Mouse (Mus musculus) hindbrain, embryonic 14.5 days (tissue): ENCODE measurements around the gene Dpm3. TPM values are rescaled to one million over a fixed set of nuclear protein-coding genes. Genes with fewer than 3 reads are reported as not detected.

Experiments used
- ATAC-seq: fragments of 200-750 bp; cut with Nextera tagmentation; 2 replicates; pipeline ENCODE4 v1.8.0; 2017; ENCODE audit warnings: moderate number of reproducible peaks, mild to moderate bottlenecking, moderate TSS enrichment, moderate library complexity; ENCODE audit not compliant: low FRiP score
- DNase-seq: peaks from one replicate; pipeline ENCODE4 v3.0.0-alpha.2; 2015; ENCODE audit warnings: low spot score
- H3K27ac ChIP-seq: fragments of 300-500 bp; sonication (generic); 2 replicates; pipeline ENCODE4 v1.5.1; 2014; ENCODE audit warnings: mild to moderate bottlenecking, moderate library complexity
- H3K27me3 ChIP-seq: fragments of 300-500 bp; sonication (generic); 2 replicates; pipeline ENCODE4 v1.6.1; 2014; ENCODE audit warnings: mild to moderate bottlenecking, low read length, mixed read lengths; ENCODE audit not compliant: control insufficient read depth, insufficient read depth
- H3K36me3 ChIP-seq: fragments of 300-500 bp; sonication (generic); replicated peaks from 2 replicates; pipeline ENCODE4 v1.6.1; 2014; ENCODE audit not compliant: control insufficient read depth, insufficient read depth
- H3K4me1 ChIP-seq: fragments of 300-500 bp; sonication (generic); replicated peaks from 2 replicates; pipeline ENCODE4 v1.6.1; 2014; ENCODE audit warnings: antibody characterized with exemption, low read length, mixed read lengths; ENCODE audit not compliant: control insufficient read depth, insufficient read depth
- H3K4me2 ChIP-seq: fragments of 300-500 bp; sonication (generic); replicated peaks from 2 replicates; pipeline ENCODE4 v1.6.1; 2014; ENCODE audit warnings: mild to moderate bottlenecking, moderate library complexity
- H3K4me3 ChIP-seq: fragments of 300-500 bp; sonication (generic); replicated peaks from 2 replicates; pipeline ENCODE4 v1.5.1; 2014; ENCODE audit warnings: mild to moderate bottlenecking, low read length
- H3K9ac ChIP-seq: fragments of 300-500 bp; sonication (generic); 2 replicates; pipeline ENCODE4 v1.6.1; 2014
- H3K9me3 ChIP-seq: fragments of 300-500 bp; sonication (generic); 2 replicates; pipeline ENCODE4 v1.6.1; 2016; ENCODE audit warnings: low read length; ENCODE audit not compliant: control insufficient read depth
- WGBS: fragments of 180-500 bp; shearing (Covaris S2); extraction: QIAGEN DNeasy Blood & Tissue Kit; methylation state at CpG from one replicate; pipeline ENCODE4 v1.1.7; 2014; 5-methylcytosine and 5-hydroxymethylcytosine counted together
- polyA plus RNA-seq: library from polyadenylated mRNA; unstranded; fragments of >200 nt; fragmentation: Nextera tagmentation; extraction: Ambion mirVana; gene quantifications from 2 replicates; pipeline ENCODE4 v1.2.1, GENCODE M21; 2014

The Dpm3 gene
- polyA plus RNA-seq, 1 experiment from 2014 or later: 94.4 TPM

- no peaks in the 10 kb centered on the region for H3K27me3 ChIP-seq
- DNase-seq (no peak), ATAC-seq (no peak)
- peaks cover 16% of the 10 kb centered on the region for H3K4me1 ChIP-seq
- no peak overlapping the region for H3K27ac ChIP-seq
- no peaks in the 10 kb centered on the region for H3K9me3 ChIP-seq
- WGBS: 8% methylated on average over 17 of the region's 17 CpGs
- H3K4me2 ChIP-seq: peak overlapping the region; percentile 26
- peaks cover 12% of the 10 kb centered on the region; the same call in 1 of the 2 replicates for H3K36me3 ChIP-seq
- no peak overlapping the region for H3K9ac ChIP-seq
- H3K4me3 ChIP-seq: no peak overlapping the region
These were observed 7.7 kb upstream of the Dpm3 start for GRCm38 (mm10) chr3:89251365-89251895.

GRCm38 (mm10) chr3:89254994-89255393, 4.2 kb upstream of the Dpm3 start:
- ATAC-seq (no peak), DNase-seq (no peak)
- 92% methylated on average over 5 of the region's 5 CpGs for WGBS
- Histone ChIP-seq H3K4me3 (no peak overlapping the region), H3K4me1 (0 out of 2 replicates have a peak, but pooled peaks cover 6% of the 10 kb centered on the region), H3K27ac (no peak overlapping the region), H3K9ac (no peak overlapping the region), H3K36me3 (no peaks in the 10 kb centered on the region), H3K4me2 (no peak overlapping the region), H3K9me3 (no peaks in the 10 kb centered on the region), H3K27me3 (no peaks in the 10 kb centered on the region)

GRCm38 (mm10) chr3:89256177-89256576, 3.0 kb upstream of the Dpm3 start:
- DNase-seq: no peak
- no peaks in the 10 kb centered on the region for H3K36me3 ChIP-seq
- no peaks in the 10 kb centered on the region for H3K27me3 ChIP-seq
- ATAC-seq: no peak
- H3K4me3 ChIP-seq: no peak overlapping the region
- H3K27ac ChIP-seq: no peak overlapping the region
- no peak overlapping the region for H3K4me2 ChIP-seq
- 82% methylated on average over 5 of the region's 5 CpGs for WGBS
- H3K9me3 ChIP-seq: no peaks in the 10 kb centered on the region
- H3K4me1 ChIP-seq: 0 out of 2 replicates have a peak, but pooled peaks cover 5% of the 10 kb centered on the region
- no peak overlapping the region for H3K9ac ChIP-seq

- 74% methylated on average over 3 of the region's 3 CpGs for WGBS
- no peak overlapping the region for H3K4me2 ChIP-seq
- H3K4me1 ChIP-seq: no peaks in the 10 kb centered on the region
- H3K9ac ChIP-seq: no peak overlapping the region
- no peak overlapping the region for H3K27ac ChIP-seq
- DNase-seq (no peak), ATAC-seq (no peak)
- H3K27me3 ChIP-seq: no peaks in the 10 kb centered on the region
- no peaks in the 10 kb centered on the region for H3K9me3 ChIP-seq
- H3K36me3 ChIP-seq: no peaks in the 10 kb centered on the region
- no peak overlapping the region for H3K4me3 ChIP-seq
These were observed 1.1 kb downstream of the Dpm3 start for GRCm38 (mm10) chr3:89260211-89260610.

- no peak overlapping the region for H3K4me2 ChIP-seq
- DNase-seq: no peak
- H3K36me3 ChIP-seq: no peaks in the 10 kb centered on the region
- H3K4me1 ChIP-seq: peaks cover 8% of the 10 kb centered on the region
- no peak for ATAC-seq
- no peak overlapping the region for H3K9ac ChIP-seq
- H3K9me3 ChIP-seq: no peaks in the 10 kb centered on the region
- no peaks in the 10 kb centered on the region for H3K27me3 ChIP-seq
- WGBS: 74% methylated on average over 10 of the region's 10 CpGs
- H3K27ac ChIP-seq: no peak overlapping the region
- H3K4me3 ChIP-seq: no peak overlapping the region
These were observed 3.3 kb downstream of the Dpm3 start for GRCm38 (mm10) chr3:89262417-89262816.

GRCm38 (mm10) chr3:89266439-89266893, 7.3 kb downstream of the Dpm3 start:
- DNase-seq: peak; percentile 90
- no peaks in the 10 kb centered on the region for H3K9me3 ChIP-seq
- peak overlapping the region; percentile 92 for H3K9ac ChIP-seq
- peaks cover 24% of the 10 kb centered on the region for H3K4me1 ChIP-seq
- WGBS: under 1% methylated on average over 20 of the region's 20 CpGs
- peak overlapping the region; percentile 82 for H3K27ac ChIP-seq
- H3K4me3 ChIP-seq: peak overlapping the region; percentile 79
- H3K36me3 ChIP-seq: no peaks in the 10 kb centered on the region
- H3K4me2 ChIP-seq: peak overlapping the region; percentile 98
- ATAC-seq: peak; percentile 88
- no peaks in the 10 kb centered on the region for H3K27me3 ChIP-seq

GRCm38 (mm10) chr3:89268916-89269315, 9.8 kb downstream of the Dpm3 start:
- ATAC-seq (no peak), DNase-seq (no peak)
- Histone ChIP-seq H3K9ac (no peak overlapping the region), H3K4me1 (peaks cover 24% of the 10 kb centered on the region), H3K27me3 (no peaks in the 10 kb centered on the region), H3K36me3 (no peaks in the 10 kb centered on the region), H3K27ac (no peak overlapping the region), H3K4me3 (no peak overlapping the region), H3K9me3 (no peaks in the 10 kb centered on the region), H3K4me2 (0 out of 2 replicates have a peak overlapping the region, but pooled peaks have one; percentile 89)
- 50% methylated on average over 8 of the region's 8 CpGs for WGBS

- peak within 1 kb of the TSS; percentile 54 for H3K4me3 ChIP-seq
- peaks cover 24% of the 10 kb centered on the region for H3K4me1 ChIP-seq
- WGBS: 3% methylated on average over 39 of the region's 39 CpGs
- H3K9me3 ChIP-seq: no peaks in the 10 kb centered on the region
- H3K27me3 ChIP-seq: no peaks in the 10 kb centered on the region
- peak within 1 kb of the TSS; percentile 79 for H3K9ac ChIP-seq
- H3K36me3 ChIP-seq: no peaks in the 10 kb centered on the region
- ATAC-seq: peak; percentile 24; the same call in 1 of the 2 replicates
- peak within 1 kb of the TSS; percentile 81 for H3K27ac ChIP-seq
- peak; percentile 74 for DNase-seq
- peak within 1 kb of the TSS; percentile 89 for H3K4me2 ChIP-seq
These were observed 11.0 kb downstream of the Dpm3 start, which contains the start of gene Slc50a1 for GRCm38 (mm10) chr3:89270051-89270755. Gene Slc50a1, minus strand, starts transcription at chr3:89270570.

- Histone ChIP-seq H3K4me3 (peak overlapping the region; percentile 54; the same call in 1 of the 2 replicates), H3K4me2 (peak overlapping the region; percentile 89), H3K4me1 (peaks cover 24% of the 10 kb centered on the region), H3K9me3 (no peaks in the 10 kb centered on the region), H3K27me3 (no peaks in the 10 kb centered on the region), H3K27ac (no peak overlapping the region), H3K36me3 (no peaks in the 10 kb centered on the region), H3K9ac (no peak overlapping the region; the same call in 1 of the 2 replicates)
- DNase-seq: no peak
- ATAC-seq: no peak
- 70% methylated on average over 6 of the region's 6 CpGs for WGBS
These were observed 11.7 kb downstream of the Dpm3 start for GRCm38 (mm10) chr3:89270891-89271290.
